Mouse (Mus musculus): ENCODE data around the gene Lingo3. TPM values are rescaled to one million over a fixed set of nuclear protein-coding genes. Genes with fewer than 3 reads are reported as not detected.

Gene Lingo3
- polyA plus RNA-seq, 1 experiment from 2014 or later, result 0.05 TPM

GRCm38 (mm10) chr10:80802996-80803395 is 40.8 kb downstream of the Lingo3 start:
- no peak overlapping the region for H3K27ac ChIP-seq (ENCODE audit: low read length)
- peaks cover 22% of the 10 kb centered on the region for H3K4me1 ChIP-seq (ENCODE audit: control insufficient read depth, insufficient read depth, low read length)
- H3K9ac ChIP-seq (ENCODE audit: low read length), result no peak overlapping the region
- H3K4me3 ChIP-seq (replicated peaks; ENCODE audit: low read length), result no peak overlapping the region
- no peak overlapping the region for H3K4me2 ChIP-seq (ENCODE audit: low read depth, low read length)
- no peak for ATAC-seq (ENCODE audit: insufficient read depth, low FRiP score)
- no peaks in the 10 kb centered on the region for H3K9me3 ChIP-seq (replicated peaks; ENCODE audit: control insufficient read depth, low read length)
- 79% methylated on average over 3 of the region's 3 CpGs for WGBS
- H3K27me3 ChIP-seq (ENCODE audit: control insufficient read depth, insufficient read depth, low read length), result no peaks in the 10 kb centered on the region
- H3K36me3 ChIP-seq (ENCODE audit: control insufficient read depth, insufficient read depth, low read length), result peaks cover 26% of the 10 kb centered on the region

GRCm38 (mm10) chr10:80802204-80802912 is 41.5 kb downstream of the Lingo3 start:
- Histone ChIP-seq H3K9ac (ENCODE audit: low read length) (no peak overlapping the region), H3K4me2 (ENCODE audit: low read depth, low read length) (no peak overlapping the region), H3K9me3 (replicated peaks; ENCODE audit: control insufficient read depth, low read length) (no peaks in the 10 kb centered on the region), H3K27ac (ENCODE audit: low read length) (no peak overlapping the region), H3K36me3 (ENCODE audit: control insufficient read depth, insufficient read depth, low read length) (peaks cover 26% of the 10 kb centered on the region), H3K27me3 (ENCODE audit: control insufficient read depth, insufficient read depth, low read length) (no peaks in the 10 kb centered on the region), H3K4me3 (replicated peaks; ENCODE audit: low read length) (no peak overlapping the region), H3K4me1 (ENCODE audit: control insufficient read depth, insufficient read depth, low read length) (peaks cover 21% of the 10 kb centered on the region)
- ATAC-seq (ENCODE audit: insufficient read depth, low FRiP score), result no peak
- WGBS, result 90% methylated on average over 10 of the region's 10 CpGs

- H3K4me2 ChIP-seq (ENCODE audit: low read depth, low read length), result peak overlapping the region; percentile 90
- peak overlapping the region; percentile 94 for H3K4me3 ChIP-seq (replicated peaks; ENCODE audit: low read length)
- peak overlapping the region; percentile 99 for H3K9ac ChIP-seq (ENCODE audit: low read length)
- no peaks in the 10 kb centered on the region for H3K9me3 ChIP-seq (replicated peaks; ENCODE audit: control insufficient read depth, low read length)
- H3K27me3 ChIP-seq (ENCODE audit: control insufficient read depth, insufficient read depth, low read length), result no peaks in the 10 kb centered on the region
- peaks cover 21% of the 10 kb centered on the region for H3K4me1 ChIP-seq (ENCODE audit: control insufficient read depth, insufficient read depth, low read length)
- H3K27ac ChIP-seq (ENCODE audit: low read length), result peak overlapping the region; percentile 98
- H3K36me3 ChIP-seq (ENCODE audit: control insufficient read depth, insufficient read depth, low read length), result peaks cover 23% of the 10 kb centered on the region
- 1% methylated on average over 18 of the region's 18 CpGs for WGBS
- no peak for ATAC-seq (ENCODE audit: insufficient read depth, low FRiP score)
Measured at GRCm38 (mm10) chr10:80799070-80799566, 44.7 kb downstream of the Lingo3 start.

DNA sequence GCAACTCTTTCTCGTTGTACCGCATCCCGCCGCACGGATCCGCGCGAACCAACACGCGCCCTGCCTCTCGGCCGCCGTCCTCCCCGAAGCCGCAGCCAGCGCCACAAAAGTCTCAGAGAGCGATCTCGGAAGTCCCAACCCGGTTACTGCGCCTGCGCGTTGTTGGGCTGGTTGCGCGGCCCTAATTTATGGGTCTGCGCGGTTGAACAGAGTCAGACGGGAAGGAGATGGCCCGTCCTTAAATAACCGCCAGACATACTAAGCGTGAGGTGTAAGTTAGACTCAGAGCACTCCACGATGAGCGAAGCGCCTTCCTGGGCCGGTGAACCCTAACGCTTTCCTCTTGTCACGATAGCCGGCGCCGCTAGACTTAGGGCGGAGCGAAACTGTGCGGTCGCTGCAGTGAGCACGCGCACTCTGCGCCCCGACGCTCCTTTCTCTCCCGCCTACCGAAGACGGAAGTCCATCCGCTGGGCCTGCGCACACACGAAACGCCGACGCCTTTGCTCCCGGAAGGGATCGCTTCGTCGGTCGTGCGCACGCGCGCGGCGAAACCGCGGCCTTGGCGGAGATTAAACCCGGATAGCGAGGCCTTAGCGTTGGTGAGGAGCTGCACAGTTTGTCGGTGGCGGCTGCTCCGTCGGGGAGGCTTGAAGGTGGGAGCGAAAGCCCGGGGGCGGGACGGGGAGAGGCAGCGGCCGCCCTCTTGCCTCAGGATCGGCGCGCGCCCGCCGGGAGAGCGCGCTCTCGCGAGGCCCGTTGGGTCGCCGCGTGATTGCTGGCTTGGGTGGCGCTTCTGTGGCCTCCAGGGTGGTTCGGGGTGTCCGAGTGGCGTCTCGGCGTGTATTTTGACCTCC is 45.5 kb downstream of the Lingo3 start, which contains the start of the genes Sf3a2 and Plekhj1:
Gene Sf3a2 (plus strand): TSS at position 49 of the 857 bp plus-strand sequence.
Gene Plekhj1 (minus strand): TSS at position 477 of the 857 bp plus-strand sequence.
- peaks cover 21% of the 10 kb centered on the region; the same call in 1 of the 2 replicates for H3K36me3 ChIP-seq (ENCODE audit: control insufficient read depth, insufficient read depth, low read length)
- H3K4me3 ChIP-seq (replicated peaks; ENCODE audit: low read length), result peak within 1 kb of the TSS; percentile 94
- peak within 1 kb of the TSS; percentile 90 for H3K4me2 ChIP-seq (ENCODE audit: low read depth, low read length)
- H3K27me3 ChIP-seq (ENCODE audit: control insufficient read depth, insufficient read depth, low read length), result no peaks in the 10 kb centered on the region
- under 1% methylated on average over 104 of the region's 104 CpGs for WGBS
- peaks cover 21% of the 10 kb centered on the region for H3K4me1 ChIP-seq (ENCODE audit: control insufficient read depth, insufficient read depth, low read length)
- peak within 1 kb of the TSS; percentile 98 for H3K27ac ChIP-seq (ENCODE audit: low read length)
- peak within 1 kb of the TSS; percentile 99 for H3K9ac ChIP-seq (ENCODE audit: low read length)
- H3K9me3 ChIP-seq (replicated peaks; ENCODE audit: control insufficient read depth, low read length), result no peaks in the 10 kb centered on the region
- ATAC-seq (ENCODE audit: insufficient read depth, low FRiP score), result peak; percentile 94

DNA sequence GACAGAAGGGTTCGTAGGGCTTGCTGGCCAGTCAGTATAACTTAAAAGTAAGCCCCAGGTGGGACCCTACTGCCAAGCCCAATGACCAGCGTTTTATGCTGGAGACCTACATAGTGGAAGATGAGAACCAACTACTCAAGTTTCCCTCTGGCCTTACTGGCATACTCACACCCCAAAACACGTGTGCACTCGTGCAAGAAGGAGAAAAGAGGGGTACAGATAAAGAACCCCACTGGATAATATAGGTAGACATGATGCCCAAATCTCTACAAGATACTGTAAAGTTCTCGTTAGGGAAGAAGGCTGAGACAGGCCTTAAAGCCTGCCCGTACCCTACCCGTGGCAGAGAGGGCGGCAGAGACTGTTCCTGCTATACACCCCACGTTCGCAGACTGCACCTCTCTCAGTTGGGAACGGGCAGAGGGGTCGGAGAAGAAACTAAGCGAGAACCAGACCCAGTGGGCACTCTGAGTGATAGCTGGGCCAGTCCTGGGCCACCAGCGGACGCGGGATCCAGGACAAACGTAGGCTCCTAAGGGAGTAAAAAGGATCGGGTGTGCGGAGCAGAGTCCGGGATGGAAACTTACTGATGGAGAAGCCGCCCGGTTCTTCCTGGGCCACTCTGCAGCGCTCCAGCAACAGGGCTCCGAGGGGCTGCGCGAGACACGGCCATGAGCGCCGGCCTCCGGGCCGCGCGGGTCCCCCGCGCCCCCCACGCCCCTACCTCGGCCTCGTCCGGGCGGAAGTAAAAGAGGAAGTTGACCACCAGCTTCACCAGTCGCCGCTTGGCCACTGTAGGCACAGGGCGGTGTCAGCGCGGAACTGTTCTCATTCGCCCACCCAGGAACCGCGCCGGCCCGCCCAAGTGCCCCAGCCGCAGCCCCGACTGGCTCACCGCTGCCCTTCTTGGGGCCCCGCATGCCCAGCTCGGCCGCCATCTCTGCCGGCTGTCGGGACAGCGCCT is 46.4 kb downstream of the Lingo3 start:
- peak; percentile 42 for ATAC-seq (ENCODE audit: insufficient read depth, low FRiP score)
- 3% methylated on average over 48 of the region's 59 CpGs for WGBS
- Histone ChIP-seq H3K9me3 (replicated peaks; ENCODE audit: control insufficient read depth, low read length) (no peaks in the 10 kb centered on the region), H3K4me3 (replicated peaks; ENCODE audit: low read length) (peak overlapping the region; percentile 94), H3K36me3 (ENCODE audit: control insufficient read depth, insufficient read depth, low read length) (peaks cover 12% of the 10 kb centered on the region; the same call in 1 of the 2 replicates), H3K27me3 (ENCODE audit: control insufficient read depth, insufficient read depth, low read length) (no peaks in the 10 kb centered on the region), H3K4me2 (ENCODE audit: low read depth, low read length) (peak overlapping the region; percentile 79), H3K27ac (ENCODE audit: low read length) (peak overlapping the region; percentile 98), H3K4me1 (ENCODE audit: control insufficient read depth, insufficient read depth, low read length) (peaks cover 21% of the 10 kb centered on the region), H3K9ac (ENCODE audit: low read length) (peak overlapping the region; percentile 99)

GRCm38 (mm10) chr10:80796307-80796848 is 47.5 kb downstream of the Lingo3 start:
- H3K27me3 ChIP-seq (ENCODE audit: control insufficient read depth, insufficient read depth, low read length), result no peaks in the 10 kb centered on the region
- no peak overlapping the region for H3K27ac ChIP-seq (ENCODE audit: low read length)
- H3K9me3 ChIP-seq (replicated peaks; ENCODE audit: control insufficient read depth, low read length), result no peaks in the 10 kb centered on the region
- H3K4me3 ChIP-seq (replicated peaks; ENCODE audit: low read length), result peak overlapping the region; percentile 94; the same call in 1 of the 2 replicates
- ATAC-seq (ENCODE audit: insufficient read depth, low FRiP score), result no peak
- peaks cover 11% of the 10 kb centered on the region; the same call in 1 of the 2 replicates for H3K36me3 ChIP-seq (ENCODE audit: control insufficient read depth, insufficient read depth, low read length)
- peaks cover 26% of the 10 kb centered on the region for H3K4me1 ChIP-seq (ENCODE audit: control insufficient read depth, insufficient read depth, low read length)
- WGBS, result 85% methylated on average over 9 of the region's 9 CpGs
- peak overlapping the region; percentile 79; the same call in 1 of the 2 replicates for H3K4me2 ChIP-seq (ENCODE audit: low read depth, low read length)
- H3K9ac ChIP-seq (ENCODE audit: low read length), result peak overlapping the region; percentile 99; the same call in 1 of the 2 replicates

DNA sequence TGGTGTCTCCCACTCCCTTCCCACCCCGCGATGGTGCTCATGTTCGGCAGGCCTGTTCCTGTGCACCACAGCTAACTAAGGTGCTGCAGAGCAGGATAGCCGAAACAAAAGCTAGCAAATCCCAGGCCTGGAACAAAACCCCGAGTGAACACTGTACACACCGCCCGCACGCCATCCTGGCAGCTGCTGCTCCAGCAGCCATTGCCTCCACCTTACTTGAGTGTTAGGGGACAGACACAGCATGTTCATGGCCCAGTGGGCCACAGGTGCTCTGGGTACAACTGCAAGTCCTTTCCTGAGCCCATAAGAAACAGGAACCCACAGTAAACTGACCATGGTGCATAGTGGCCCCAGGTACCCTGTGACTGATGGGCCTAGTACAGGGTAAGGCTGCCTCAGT is 49.1 kb downstream of the Lingo3 start:
- Histone ChIP-seq H3K27ac (ENCODE audit: low read length) (no peak overlapping the region), H3K4me2 (ENCODE audit: low read depth, low read length) (no peak overlapping the region), H3K36me3 (ENCODE audit: control insufficient read depth, insufficient read depth, low read length) (peaks cover 25% of the 10 kb centered on the region), H3K4me3 (replicated peaks; ENCODE audit: low read length) (no peak overlapping the region), H3K4me1 (ENCODE audit: control insufficient read depth, insufficient read depth, low read length) (peaks cover 20% of the 10 kb centered on the region), H3K9me3 (replicated peaks; ENCODE audit: control insufficient read depth, low read length) (no peaks in the 10 kb centered on the region), H3K9ac (ENCODE audit: low read length) (no peak overlapping the region), H3K27me3 (ENCODE audit: control insufficient read depth, insufficient read depth, low read length) (no peaks in the 10 kb centered on the region)
- 78% methylated on average over 8 of the region's 8 CpGs for WGBS
- ATAC-seq (ENCODE audit: insufficient read depth, low FRiP score), result no peak

DNA sequence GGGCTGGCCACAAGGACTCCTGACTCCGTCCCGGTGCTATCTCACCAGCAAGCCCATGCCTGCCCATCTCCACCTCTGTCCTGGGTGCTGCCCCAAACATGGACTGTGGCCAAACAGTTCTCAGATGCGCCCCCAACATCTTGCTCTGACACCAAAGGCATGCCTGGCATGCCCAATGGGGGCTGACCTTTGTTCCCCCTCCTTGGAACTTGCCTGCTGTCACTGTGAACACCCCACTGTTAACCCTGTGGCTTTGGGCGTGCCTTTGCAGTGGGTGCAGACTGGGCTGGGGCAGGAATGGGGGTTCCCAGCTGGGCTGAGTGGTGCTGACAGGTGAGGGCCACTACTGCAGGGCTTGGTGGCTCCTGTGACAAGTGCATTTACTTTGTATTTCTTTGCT is 50.0 kb downstream of the Lingo3 start:
- 75% methylated on average over 4 of the region's 4 CpGs for WGBS
- H3K36me3 ChIP-seq (ENCODE audit: control insufficient read depth, insufficient read depth, low read length), result peaks cover 29% of the 10 kb centered on the region

More for the DNA sequence above, 50.0 kb downstream of the Lingo3 start:
- no peak for ATAC-seq (ENCODE audit: insufficient read depth, low FRiP score)
- Histone ChIP-seq H3K27me3 (ENCODE audit: control insufficient read depth, insufficient read depth, low read length) (no peaks in the 10 kb centered on the region), H3K27ac (ENCODE audit: low read length) (no peak overlapping the region), H3K9ac (ENCODE audit: low read length) (no peak overlapping the region), H3K4me2 (ENCODE audit: low read depth, low read length) (no peak overlapping the region), H3K4me1 (ENCODE audit: control insufficient read depth, insufficient read depth, low read length) (peaks cover 14% of the 10 kb centered on the region; the same call in 1 of the 2 replicates), H3K9me3 (replicated peaks; ENCODE audit: control insufficient read depth, low read length) (no peaks in the 10 kb centered on the region), H3K4me3 (replicated peaks; ENCODE audit: low read length) (no peak overlapping the region)

Measured in stomach, embryonic 16.5 days (tissue).